In the genomic region with DNA sequence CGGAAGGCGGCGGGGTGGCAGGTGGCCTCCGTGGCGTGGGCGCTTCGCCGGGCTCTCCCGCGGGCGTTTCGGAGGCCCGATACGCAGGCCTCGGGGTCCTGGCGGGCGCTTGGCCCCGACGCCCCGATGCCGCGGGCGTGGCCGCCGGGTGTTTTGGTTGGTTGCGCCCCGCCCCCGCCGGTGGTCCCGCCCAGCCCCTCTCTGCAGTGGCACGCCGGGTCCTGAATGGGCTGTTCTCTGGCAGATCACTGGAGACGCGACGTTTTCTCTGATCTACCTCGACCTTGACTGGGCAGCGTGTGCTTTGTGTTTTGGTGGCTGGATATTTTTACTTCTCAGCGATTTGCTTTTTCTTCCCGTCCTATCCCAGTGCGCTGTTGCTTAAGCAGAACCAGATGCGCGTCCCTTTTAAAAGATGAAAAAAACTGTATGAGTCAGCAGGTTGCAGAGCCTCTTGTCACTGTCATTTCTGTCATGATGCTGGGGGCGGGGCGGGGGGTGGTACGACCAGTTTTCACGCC, we compare ENCODE assay signal across 8 mouse cellular contexts. TPM values are rescaled to one million over a fixed set of nuclear protein-coding genes. Genes with fewer than 3 reads are reported as not detected.
DNase-seq lines count a peak whose midpoint lies in the region; ATAC-seq lines count a peak whose summit lies in the region.

No protein-coding gene starts in this region.

- no peaks in the 10 kb centered on the region for H3K36me3 ChIP-seq in forebrain, embryonic 12.5 days (replicated peaks)

- no peak for DNase-seq in cerebellum, adult 9-11 months
- DNase-seq in adrenal gland, postnatal 36 days, result peak; percentile 77 to 90
- peak; percentile 87 for DNase-seq in heart, postnatal 4 days
- peak; percentile 76 for DNase-seq in layer of hippocampus, adult 9-11 months
- peak; percentile 86 to 90 for DNase-seq in lung, postnatal 4 days
- DNase-seq in right cerebral cortex, adult 2 months (ENCODE audit: low spot score in 2 of 2), result peak; percentile 57 to 78

- peaks cover 5% of the 10 kb centered on the region for H3K4me1 ChIP-seq in forebrain, embryonic 12.5 days

- peak overlapping the region; percentile 89 for H3K4me3 ChIP-seq in forebrain, embryonic 12.5 days (replicated peaks)

- peak overlapping the region; percentile 72 for H3K4me2 ChIP-seq in forebrain, embryonic 12.5 days

- no peaks in the 10 kb centered on the region for H3K27me3 ChIP-seq in forebrain, embryonic 12.5 days

- peak overlapping the region; percentile 98 for H3K27ac ChIP-seq in forebrain, embryonic 12.5 days

- H3K9me3 ChIP-seq in forebrain, embryonic 12.5 days, result no peaks in the 10 kb centered on the region

- ATAC-seq in cerebellum, adult (ENCODE audit: insufficient number of reproducible peaks, low FRiP score, low TSS enrichment), result peak; percentile 62
- ATAC-seq in forebrain, embryonic 12.5 days (ENCODE audit: low FRiP score), result peak; percentile 92

- H3K9ac ChIP-seq in forebrain, embryonic 12.5 days, result peak overlapping the region; percentile 83

- under 1% methylated on average over 41 of the region's 46 CpGs for WGBS in forebrain, embryonic 12.5 days

RNA-seq across cellular contexts. Expression of a gene that starts 48.2 kb away (rescaled TPM):
- total RNA-seq in adrenal gland, postnatal 36 days (2021), result 100 to 1,000 TPM; 121 to 161 TPM
- polyA plus RNA-seq in forebrain, embryonic 12.5 days (2016; fragmentation: Nextera tagmentation; extraction: Ambion mirVana), result 96.3 and 97.8 TPM in 2 replicates
- total RNA-seq in heart, postnatal 4 days (2021), result 10 to 100 TPM; 72.9 to 80.3 TPM

RNA-seq across cellular contexts. Expression of a gene that starts 59.2 kb away (rescaled TPM):
- total RNA-seq in adrenal gland, postnatal 36 days (2021), result 10 to 100 TPM; 61.8 to 63.1 TPM
- 24.1 and 25.0 TPM in 2 replicates for polyA plus RNA-seq in forebrain, embryonic 12.5 days (2016; fragmentation: Nextera tagmentation; extraction: Ambion mirVana)
- total RNA-seq in heart, postnatal 4 days (2021), result 10 to 100 TPM; 14.2 to 15.9 TPM

RNA-seq across cellular contexts. Expression of a gene that starts 59.3 kb away (rescaled TPM):
- total RNA-seq in adrenal gland, postnatal 36 days (2021), result 1 to 10 TPM; 2.5 to 3.7 TPM
- polyA plus RNA-seq in forebrain, embryonic 12.5 days (2016; fragmentation: Nextera tagmentation; extraction: Ambion mirVana), result 90.1 and 92.3 TPM in 2 replicates
- total RNA-seq in heart, postnatal 4 days (2021), result 1 to 10 TPM in 1 of 2 experiments, under 1 TPM in 1; 0.62 to 1.5 TPM
